Mouse (Mus musculus): ENCODE measurements at regions not wholly inside any gene's neighbourhood (a gene's known extent, or its start where the extent isn't known, plus 50 kb on each side); places are given as distances from the start of the nearest gene placed in this dataset.

- TF ChIP-seq CHD2 (IDR thresholded peaks at IDR 0.05; ENCODE audit: low read length) (no peak), NELFE (IDR thresholded peaks at IDR 0.05; ENCODE audit: low read depth, low read length) (no peak)
These were observed 112.4 kb upstream of the D7Ertd443e start (continued) for GRCm38 (mm10) chr7:134497870-134498269.

DNA sequence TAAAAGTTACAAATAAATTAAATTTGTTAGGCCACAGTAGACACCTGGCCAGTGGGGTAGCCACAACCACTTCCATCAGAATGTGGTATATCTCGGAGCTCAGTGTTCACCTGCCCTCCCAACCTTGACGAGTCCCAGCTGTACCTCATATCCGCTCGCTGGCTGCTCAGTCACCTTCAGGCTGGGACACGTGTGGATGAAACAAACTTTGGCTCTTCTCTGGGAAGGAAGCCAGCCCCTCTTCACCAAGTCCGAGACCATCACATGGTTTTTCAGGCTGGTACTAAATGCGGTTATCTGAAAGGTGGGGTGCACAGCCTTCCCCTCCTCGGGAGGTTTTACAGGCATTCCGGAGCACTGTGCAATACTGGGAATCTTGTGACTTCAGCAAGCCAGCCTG is 113.3 kb upstream of the D7Ertd443e start:
- Histone ChIP-seq H3K9ac (ENCODE audit: control insufficient read depth, low read depth, low read length, poor library complexity, severe bottlenecking) (no peak overlapping the region), H3K4me1 (ENCODE audit: control insufficient read depth in 1 of 2, insufficient read depth in 2 of 2, low read length in 2 of 2) (no peaks in the 10 kb centered on the region), H3K36me3 (ENCODE audit: control insufficient read depth in 1 of 2, insufficient read depth in 2 of 2, low read length in 2 of 2) (no peaks in the 10 kb centered on the region), H3K4me3 (ENCODE audit: control insufficient read depth in 1 of 2, insufficient read depth in 1 of 2, low read depth in 2 of 2, low read length in 2 of 2) (no peak overlapping the region), H3K79me2 (ENCODE audit: control insufficient read depth, insufficient read depth, low read length, poor library complexity) (no peaks in the 10 kb centered on the region), H3K27ac (ENCODE audit: control insufficient read depth, low read depth, low read length) (no peak overlapping the region), H3K9me3 (replicated peaks; ENCODE audit: insufficient read depth, low read length) (no peaks in the 10 kb centered on the region), H3K27me3 (ENCODE audit: control insufficient read depth in 1 of 2, insufficient read depth in 2 of 2, low read length in 2 of 2) (no peaks in the 10 kb centered on the region)
- no peak for TF ChIP-seq MAFK (IDR thresholded peaks at IDR 0.05; ENCODE audit: borderline replicate concordance, low read depth, low read length)
- no peak for TF ChIP-seq GATA1 (IDR thresholded peaks at IDR 0.05; ENCODE audit: low read depth, low read length)
- no peak for TF ChIP-seq ZC3H11A (IDR thresholded peaks at IDR 0.05; ENCODE audit: low read depth, low read length)
- no peak for TF ChIP-seq MAZ (IDR thresholded peaks at IDR 0.05; ENCODE audit: low read depth, low read length)
- no peak for DNase-seq (ENCODE audit: low read depth, low spot score)

DNA sequence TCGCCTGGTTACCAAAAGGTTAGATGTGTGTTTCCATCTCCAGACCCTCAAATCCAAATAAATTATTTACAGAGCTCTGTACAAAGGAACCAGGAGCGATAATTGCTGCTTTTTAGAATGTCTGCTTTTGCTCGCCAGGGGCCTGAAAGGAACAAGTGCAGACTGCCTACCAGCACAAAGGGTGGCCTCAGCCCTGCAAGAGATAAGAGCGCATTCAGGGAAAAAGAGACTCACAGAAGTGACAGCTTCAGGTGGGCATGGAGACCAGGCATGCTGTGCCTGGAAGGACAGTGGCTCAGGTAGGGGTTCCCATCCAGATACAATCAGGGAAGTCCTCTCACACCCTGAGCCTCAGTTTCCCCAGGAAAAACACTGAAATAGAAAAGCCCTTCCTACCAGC is 114.0 kb upstream of the D7Ertd443e start:
- TF ChIP-seq NRF1 (IDR thresholded peaks at IDR 0.05; ENCODE audit: insufficient read depth, low read depth, low read length, poor library complexity, severe bottlenecking) (no peak), POLR2A (IDR thresholded peaks at IDR 0.05; ENCODE audit: control insufficient read depth in 1 of 2, insufficient read depth in 1 of 2, low read depth in 1 of 2, low read length in 2 of 2, poor library complexity in 1 of 2) (no peak), GABPA (IDR thresholded peaks at IDR 0.05; ENCODE audit: low read depth, low read length) (no peak), MXI1 (IDR thresholded peaks at IDR 0.05; ENCODE audit: low read depth, low read length) (no peak), CHD1 (IDR thresholded peaks at IDR 0.05; ENCODE audit: low read depth, low read length) (no peak), CHD2 (IDR thresholded peaks at IDR 0.05; ENCODE audit: low read length) (no peak), MAX (IDR thresholded peaks at IDR 0.05; ENCODE audit: low read length) (no peak), TAL1 (IDR thresholded peaks at IDR 0.05; ENCODE audit: low read length) (no peak), TBP (IDR thresholded peaks at IDR 0.05; ENCODE audit: low read depth, low read length) (no peak), RAD21 (IDR thresholded peaks at IDR 0.05; ENCODE audit: low read depth, low read length) (no peak), POLR2AphosphoS5 (IDR thresholded peaks at IDR 0.05; ENCODE audit: borderline replicate concordance, low read depth, low read length) (no peak), SMC3 (IDR thresholded peaks at IDR 0.05; ENCODE audit: low read depth, low read length) (no peak), MEF2A (IDR thresholded peaks at IDR 0.05; ENCODE audit: extremely low read depth, insufficient replicate concordance, low read depth, low read length, poor library complexity, severe bottlenecking) (no peak), SIN3A (IDR thresholded peaks at IDR 0.05; ENCODE audit: low read length) (no peak), MYC (IDR thresholded peaks at IDR 0.05; ENCODE audit: low read depth, low read length) (no peak), KAT2A (conservative IDR thresholded peaks at IDR 0.05; ENCODE audit: low read depth, low read length) (no peak), ETS1 (IDR thresholded peaks at IDR 0.05; ENCODE audit: low read depth, low read length) (no peak), GATA1 (IDR thresholded peaks at IDR 0.05; ENCODE audit: low read depth, low read length) (no peak), HCFC1 (IDR thresholded peaks at IDR 0.05; ENCODE audit: low read depth, low read length) (no peak), POLR2AphosphoS2 (IDR thresholded peaks at IDR 0.05; ENCODE audit: low read length) (no peak)
- no peak for DNase-seq (ENCODE audit: low read depth, low spot score)
- no peak overlapping the region for H3K4me3 ChIP-seq (ENCODE audit: control insufficient read depth in 1 of 2, insufficient read depth in 1 of 2, low read depth in 2 of 2, low read length in 2 of 2)

More for the DNA sequence above, 114.0 kb upstream of the D7Ertd443e start:
- Histone ChIP-seq H3K4me1 (ENCODE audit: control insufficient read depth in 1 of 2, insufficient read depth in 2 of 2, low read length in 2 of 2) (no peaks in the 10 kb centered on the region), H3K27me3 (ENCODE audit: control insufficient read depth in 1 of 2, insufficient read depth in 2 of 2, low read length in 2 of 2) (no peaks in the 10 kb centered on the region), H3K9me3 (replicated peaks; ENCODE audit: insufficient read depth, low read length) (no peaks in the 10 kb centered on the region), H3K36me3 (ENCODE audit: control insufficient read depth in 1 of 2, insufficient read depth in 2 of 2, low read length in 2 of 2) (no peaks in the 10 kb centered on the region), H3K27ac (ENCODE audit: control insufficient read depth, low read depth, low read length) (no peak overlapping the region), H3K79me2 (ENCODE audit: control insufficient read depth, insufficient read depth, low read length, poor library complexity) (no peaks in the 10 kb centered on the region), H3K9ac (ENCODE audit: control insufficient read depth, low read depth, low read length, poor library complexity, severe bottlenecking) (no peak overlapping the region)
